Mouse (Mus musculus) hindbrain, embryonic 11.5 days (tissue): ENCODE data around the gene Xlr3b. TPM values are rescaled to one million over a fixed set of nuclear protein-coding genes. Genes with fewer than 3 reads are reported as not detected.
"Not testable (repeated sequence)": the region's sequence is repeated elsewhere in the genome, so short reads cannot be mapped to it uniquely, and the experiment has no call there.

Experiments used
- ATAC-seq: fragments of 200-750 bp; cut with Nextera tagmentation; 2 replicates; pipeline ENCODE4 v1.8.0; 2017; ENCODE audit warnings: mild to moderate bottlenecking, moderate TSS enrichment, moderate library complexity; ENCODE audit not compliant: low FRiP score
- DNase-seq: peaks from one replicate; pipeline ENCODE4 v3.0.0-alpha.2; 2015; ENCODE audit warnings: low spot score
- H3K27ac ChIP-seq: fragments of 300-500 bp; sonication (generic); 2 replicates; pipeline ENCODE4 v1.5.1; 2014; ENCODE audit warnings: mild to moderate bottlenecking, low read depth, low read length
- H3K27me3 ChIP-seq: fragments of 300-500 bp; sonication (generic); 2 replicates; pipeline ENCODE4 v1.6.1; 2014; ENCODE audit warnings: mild to moderate bottlenecking, low read length, moderate library complexity, mixed read lengths; ENCODE audit not compliant: control insufficient read depth, insufficient read depth
- H3K36me3 ChIP-seq: fragments of 300-500 bp; sonication (generic); 2 replicates; pipeline ENCODE4 v1.6.1; 2014; ENCODE audit warnings: mild to moderate bottlenecking, low read length, moderate library complexity, mixed read lengths; ENCODE audit not compliant: control insufficient read depth, insufficient read depth
- H3K4me1 ChIP-seq: fragments of 300-500 bp; sonication (generic); replicated peaks from 2 replicates; pipeline ENCODE4 v1.6.1; 2014; ENCODE audit warnings: low read length, mixed read lengths; ENCODE audit not compliant: control insufficient read depth, insufficient read depth
- H3K4me2 ChIP-seq: fragments of 300-500 bp; sonication (generic); replicated peaks from 2 replicates; pipeline ENCODE4 v1.6.1; 2014; ENCODE audit warnings: mild to moderate bottlenecking, low read depth, low read length
- H3K4me3 ChIP-seq: fragments of 300-500 bp; sonication (generic); 2 replicates; pipeline ENCODE4 v1.5.1; 2014; ENCODE audit warnings: low read depth, low read length
- H3K9ac ChIP-seq: fragments of 300-500 bp; sonication (generic); 2 replicates; pipeline ENCODE4 v1.6.1; 2014; ENCODE audit warnings: low read depth, low read length
- H3K9me3 ChIP-seq: fragments of 300-500 bp; sonication (generic); 2 replicates; pipeline ENCODE4 v1.6.1; 2016; ENCODE audit warnings: low read length; ENCODE audit not compliant: control insufficient read depth
- WGBS: fragments of 180-500 bp; shearing (Covaris S2); extraction: QIAGEN DNeasy Blood & Tissue Kit; methylation state at CpG from one replicate; pipeline ENCODE4 v1.1.7; 2014; 5-methylcytosine and 5-hydroxymethylcytosine counted together
- polyA plus RNA-seq: library from polyadenylated mRNA; unstranded; fragments of >200 nt; fragmentation: Nextera tagmentation; extraction: Ambion mirVana; gene quantifications from 2 replicates; pipeline ENCODE4 v1.2.1, GENCODE M21; 2014

The Xlr3b gene
- 19.0 and 20.5 TPM in 2 replicates for polyA plus RNA-seq

DNA sequence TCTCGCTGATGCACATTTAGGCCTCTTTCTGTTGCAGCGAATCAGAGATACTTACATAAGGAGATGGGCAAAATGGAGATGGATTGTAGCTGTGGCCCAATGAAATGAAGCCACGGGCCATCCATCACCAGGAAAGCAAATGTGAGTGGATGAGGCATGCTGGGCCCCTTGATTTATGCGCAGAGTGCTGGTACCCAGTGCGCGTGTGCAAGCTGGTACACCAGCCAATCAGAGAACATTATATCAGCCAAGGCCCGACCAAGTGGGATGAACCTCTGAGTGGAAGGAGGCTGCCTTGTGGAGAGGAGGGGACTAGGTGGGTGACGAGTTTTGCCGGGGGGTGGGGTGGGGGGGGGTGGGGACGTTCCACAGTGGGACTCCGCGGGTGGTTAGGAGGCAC lies at the start of gene Xlr3b:
Xlr3b (plus strand) TSS at position 274 of the 400 bp plus-strand sequence.
- H3K27me3 ChIP-seq, H3K4me1 ChIP-seq, DNase-seq, H3K4me2 ChIP-seq, H3K4me3 ChIP-seq, H3K9me3 ChIP-seq, H3K36me3 ChIP-seq, H3K9ac ChIP-seq, H3K27ac ChIP-seq, ATAC-seq: not testable (repeated sequence)
- WGBS = 77% methylated on average over 9 of the region's 12 CpGs

DNA sequence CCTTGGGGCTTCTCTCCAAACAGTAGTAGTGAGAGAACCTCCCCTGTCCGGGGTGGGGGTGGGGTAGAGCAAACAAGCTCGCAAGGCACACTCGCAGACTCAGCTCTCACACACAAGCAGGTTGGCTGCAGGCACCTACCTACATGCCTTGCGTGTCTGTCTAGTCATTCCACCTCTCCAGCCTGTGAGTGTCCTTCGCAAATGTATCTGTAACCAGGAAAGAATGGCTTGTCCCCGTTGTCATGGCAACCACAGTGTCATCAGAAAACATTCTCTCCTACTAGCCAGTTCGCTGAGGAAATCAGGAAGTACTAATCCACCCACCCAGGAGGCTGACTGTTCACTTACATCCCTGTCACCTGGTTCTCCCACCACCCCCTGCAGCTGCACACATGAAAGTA lies 48.8 kb upstream of the Xlr3b start:
- no CpG with 5 or more reads among the region's 7 CpGs for WGBS
- not testable (repeated sequence) for DNase-seq, H3K36me3 ChIP-seq

DNA sequence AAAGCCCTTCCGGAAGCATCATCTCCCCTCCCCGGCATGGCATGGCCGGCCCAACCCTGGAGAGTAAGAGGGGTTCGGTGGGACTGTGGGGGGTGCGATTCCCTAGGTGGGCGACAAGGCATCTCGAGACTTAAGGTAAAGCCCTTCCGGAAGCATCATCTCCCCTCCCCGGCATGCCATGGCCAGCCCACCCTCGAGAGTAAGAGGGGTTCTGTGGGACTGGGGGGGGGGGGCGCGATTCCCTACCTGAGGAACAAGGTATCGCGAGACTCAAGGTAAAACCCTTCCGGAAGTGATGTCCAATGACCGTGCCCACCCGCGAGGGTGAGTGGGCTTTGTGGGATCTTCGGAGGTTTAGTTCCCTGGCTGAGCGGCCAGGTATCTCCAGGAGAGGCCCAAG lies 43.5 kb upstream of the Xlr3b start, which contains the start of gene Xlr5b:
Xlr5b (plus strand) TSS at position 301 of the 400 bp plus-strand sequence.
- not testable (repeated sequence) for DNase-seq, H3K4me1 ChIP-seq, H3K9ac ChIP-seq, H3K4me3 ChIP-seq, ATAC-seq, H3K27me3 ChIP-seq, H3K4me2 ChIP-seq, H3K27ac ChIP-seq, H3K36me3 ChIP-seq, H3K9me3 ChIP-seq
- no CpG with 5 or more reads among the region's 20 CpGs for WGBS

More for the DNA sequence above, 48.8 kb upstream of the Xlr3b start:
- ATAC-seq, H3K9me3 ChIP-seq, H3K4me2 ChIP-seq, H3K4me3 ChIP-seq, H3K9ac ChIP-seq, H3K27ac ChIP-seq, H3K4me1 ChIP-seq, H3K27me3 ChIP-seq: not testable (repeated sequence)

DNA sequence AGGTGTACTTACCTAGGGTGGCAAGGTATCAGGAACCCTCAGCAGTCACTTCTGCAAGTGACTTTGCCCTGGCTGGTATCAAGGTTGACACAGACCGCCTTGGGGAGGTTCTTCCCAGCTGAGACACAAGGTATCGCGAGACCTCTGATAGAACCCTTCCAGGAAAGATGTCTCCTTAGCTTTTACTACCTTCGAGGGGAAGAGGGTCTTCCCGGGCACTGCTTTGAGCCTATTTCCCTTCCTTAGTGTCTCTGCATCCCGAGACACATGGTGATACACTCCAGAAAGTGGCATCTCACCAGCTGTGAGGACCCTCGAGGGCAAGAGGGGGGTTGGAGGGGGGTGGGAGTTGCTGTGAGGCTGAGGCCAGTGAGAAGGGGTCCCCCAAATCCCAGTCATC lies 42.7 kb upstream of the Xlr3b start, which contains the start of gene DXBay18:
DXBay18 (minus strand) TSS at position 101 of the 400 bp plus-strand sequence.
- not testable (repeated sequence) for H3K27ac ChIP-seq, H3K4me2 ChIP-seq, H3K27me3 ChIP-seq, DNase-seq, H3K4me3 ChIP-seq, ATAC-seq, H3K36me3 ChIP-seq, H3K9ac ChIP-seq, H3K9me3 ChIP-seq, H3K4me1 ChIP-seq
- WGBS = no CpG with 5 or more reads among the region's 7 CpGs

DNA sequence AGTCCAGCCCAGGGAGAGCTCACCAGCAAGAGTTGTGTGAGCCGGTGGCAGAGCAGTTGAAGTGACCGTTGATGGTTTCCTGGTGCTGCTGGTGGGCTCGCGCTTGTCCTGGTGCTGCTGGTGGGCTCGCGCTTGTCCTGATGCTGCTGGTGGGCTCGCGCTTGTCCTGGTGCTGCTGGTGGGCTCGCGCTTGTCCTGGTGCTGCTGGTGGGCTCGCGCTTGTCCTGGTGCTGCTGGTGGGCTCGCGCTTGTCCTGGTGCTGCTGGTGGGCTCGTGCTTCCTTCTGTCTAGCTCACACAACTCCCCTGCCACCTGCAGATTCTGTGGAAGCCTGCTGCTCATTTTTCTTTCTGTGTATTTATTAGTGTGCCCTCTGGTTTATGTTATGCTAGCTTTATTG lies 15.1 kb upstream of the Xlr3b start, which contains the start of gene Spin2d:
Spin2d (minus strand) TSS at position 101 of the 400 bp plus-strand sequence.
- not testable (repeated sequence) for H3K4me1 ChIP-seq, H3K4me2 ChIP-seq, H3K27me3 ChIP-seq, DNase-seq, H3K9ac ChIP-seq, H3K27ac ChIP-seq, ATAC-seq, H3K4me3 ChIP-seq, H3K36me3 ChIP-seq, H3K9me3 ChIP-seq
- WGBS = 89% methylated on average over 6 of the region's 15 CpGs

DNA sequence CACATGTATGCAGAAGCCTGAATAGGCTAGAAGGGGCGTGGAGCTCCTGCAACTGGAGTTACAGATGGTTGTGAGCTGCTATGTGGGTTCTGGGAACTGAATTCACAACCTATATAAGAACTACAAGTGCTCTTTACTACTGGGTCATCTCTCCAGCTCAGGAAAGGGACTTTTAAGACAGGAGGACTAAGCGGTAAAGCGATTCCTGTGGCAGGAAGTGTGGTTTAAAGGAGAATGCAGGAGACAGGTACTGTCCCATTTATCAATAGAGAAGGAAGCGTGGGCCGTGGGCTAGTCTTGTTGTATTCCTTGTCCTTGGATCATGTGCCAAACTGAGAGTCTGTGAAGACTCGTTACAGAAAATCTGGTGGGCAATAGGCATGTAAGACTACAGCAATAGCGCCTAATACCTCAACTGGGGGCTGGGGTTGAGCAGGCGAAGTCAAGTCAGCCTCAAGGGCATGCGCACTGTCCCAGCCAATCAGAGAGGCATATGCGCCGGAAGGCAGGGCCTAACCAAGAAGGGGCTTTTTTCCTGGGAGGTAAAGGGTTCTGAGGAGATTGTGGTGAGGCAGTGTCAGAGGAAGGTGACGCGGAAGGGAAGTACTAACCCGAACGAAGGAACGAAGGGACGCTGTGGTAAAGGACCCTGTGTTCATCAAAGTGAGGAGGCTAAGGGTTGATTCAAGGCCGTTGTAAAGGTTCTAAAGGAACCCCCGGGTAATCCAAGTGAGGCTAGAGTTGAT lies 22.0 kb downstream of the Xlr3b start, which contains the start of gene Xlr4b:
Xlr4b (plus strand) TSS at position 515 of the 746 bp plus-strand sequence.
- H3K9me3 ChIP-seq, H3K9ac ChIP-seq, ATAC-seq, DNase-seq, H3K4me1 ChIP-seq, H3K36me3 ChIP-seq, H3K4me3 ChIP-seq, H3K27me3 ChIP-seq, H3K27ac ChIP-seq, H3K4me2 ChIP-seq: not testable (repeated sequence)
- WGBS = 79% methylated on average over 12 of the region's 19 CpGs

DNA sequence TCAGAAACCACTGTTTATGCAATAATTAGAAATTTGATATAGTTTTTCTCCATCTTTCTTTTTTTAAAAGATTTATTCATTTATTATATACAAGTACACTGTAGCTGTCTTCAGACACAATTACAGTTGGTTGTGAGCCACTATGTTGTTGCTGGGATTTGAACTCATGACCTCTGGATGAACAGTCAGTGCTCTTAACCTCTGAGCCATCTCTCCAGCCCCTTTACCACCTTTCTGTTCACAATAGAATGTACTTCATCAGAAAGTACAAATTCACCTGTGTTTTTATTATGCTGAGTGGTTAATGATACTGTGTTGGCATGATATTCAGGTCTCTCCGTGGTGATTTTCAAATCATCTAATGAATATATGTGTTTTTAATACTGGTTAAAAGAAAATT lies 33.4 kb downstream of the Xlr3b start:
- no peaks in the 10 kb centered on the region; the same call in 1 of the 2 replicates for H3K27me3 ChIP-seq
- no peak overlapping the region for H3K27ac ChIP-seq
- 59% methylated on average over 1 of the region's 1 CpGs for WGBS
- no peak overlapping the region for H3K4me3 ChIP-seq
- no peaks in the 10 kb centered on the region for H3K36me3 ChIP-seq
- ATAC-seq = no peak
- no peak for DNase-seq
- H3K9ac ChIP-seq = no peak overlapping the region
- no peak overlapping the region for H3K4me2 ChIP-seq
- no peaks in the 10 kb centered on the region for H3K9me3 ChIP-seq
- no peaks in the 10 kb centered on the region for H3K4me1 ChIP-seq

DNA sequence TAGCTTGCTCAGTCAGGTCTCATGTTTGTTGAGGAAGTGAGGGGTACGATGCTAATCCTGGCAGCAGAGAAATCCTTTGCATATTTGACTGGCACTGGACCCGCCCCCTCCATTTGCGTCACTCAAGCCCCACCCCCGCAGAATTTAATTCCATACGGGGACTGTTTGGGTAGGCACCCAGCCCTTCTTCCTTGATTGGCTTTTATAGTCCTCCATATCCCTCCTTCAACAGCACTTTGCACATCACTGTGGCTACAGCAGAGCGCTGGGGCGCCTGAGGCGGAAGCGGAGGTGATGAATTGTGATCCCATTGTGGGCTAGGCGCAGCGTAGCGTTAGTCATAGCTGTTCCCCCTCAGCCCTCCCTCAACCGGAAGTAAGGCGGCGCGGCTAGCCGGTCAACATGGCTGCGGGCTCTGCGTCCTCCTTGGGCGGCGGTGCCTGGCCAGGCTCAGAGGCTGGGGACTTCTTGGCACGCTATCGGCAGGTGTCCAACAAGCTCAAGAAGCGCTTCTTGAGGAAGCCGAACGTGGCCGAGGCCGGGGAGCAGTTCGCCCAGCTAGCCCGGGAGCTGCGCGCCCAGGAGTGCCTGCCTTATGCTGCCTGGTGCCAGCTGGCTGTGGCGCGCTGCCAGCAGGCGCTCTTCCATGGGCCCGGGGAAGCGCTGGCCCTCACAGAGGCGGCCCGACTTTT lies 36.1 kb downstream of the Xlr3b start, which contains the start of gene F8a:
F8a (plus strand) TSS at position 378 of the 692 bp plus-strand sequence.
- no peaks in the 10 kb centered on the region for H3K9me3 ChIP-seq
- peak within 1 kb of the TSS; percentile 87 for H3K27ac ChIP-seq
- peak within 1 kb of the TSS; percentile 77 for H3K9ac ChIP-seq
- peak within 1 kb of the TSS; percentile 58 for H3K4me3 ChIP-seq
- DNase-seq = peak; percentile 80
- ATAC-seq = peak; percentile 97
- no peaks in the 10 kb centered on the region for H3K36me3 ChIP-seq
- H3K4me1 ChIP-seq = no peaks in the 10 kb centered on the region
- no peaks in the 10 kb centered on the region; the same call in 1 of the 2 replicates for H3K27me3 ChIP-seq
- H3K4me2 ChIP-seq = peak within 1 kb of the TSS; percentile 75
- 13% methylated on average over 39 of the region's 39 CpGs for WGBS
